Mouse (Mus musculus): ENCODE measurements around the gene Srsf12.

DNA sequence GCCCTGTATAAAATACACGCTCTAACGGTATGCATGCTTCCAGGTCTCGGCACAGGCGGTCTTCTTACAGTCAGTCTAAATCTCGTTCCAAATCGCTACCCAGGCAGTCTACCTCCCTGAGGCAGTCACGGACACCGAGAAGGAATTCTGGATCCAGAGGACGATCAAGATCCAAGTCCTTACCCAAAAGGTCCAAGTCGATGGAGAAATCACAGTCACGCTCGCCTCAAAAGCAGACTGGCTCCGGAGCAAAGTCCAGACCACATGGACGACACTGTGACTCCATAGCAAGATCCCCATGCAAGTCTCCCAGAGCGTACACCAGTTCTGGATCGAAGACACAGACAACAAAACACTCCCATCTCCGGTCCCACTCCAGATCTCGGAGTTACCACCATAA, 22.1 kb downstream of the Srsf12 start:
- TF ChIP-seq POLR2A (IDR thresholded peaks at IDR 0.05; ENCODE audit: borderline replicate concordance, extremely low read depth, insufficient read depth, insufficient read length, poor library complexity, severe bottlenecking): no peak
- no peak for TF ChIP-seq CTCF (IDR thresholded peaks at IDR 0.05; ENCODE audit: borderline replicate concordance, extremely low read depth, insufficient read depth, insufficient read length)
